Mouse (Mus musculus) T-helper 2 cell (primary cell): ENCODE results near the gene Kif6.

Experiments used
- in situ Hi-C: fragments of 300-600 bp; cut with MboI, MseI; formaldehyde crosslinking; loops from one replicate; pipeline ENCODE4 v1.15.1; 2025; ENCODE audit warnings: high pct_unique_total_duplicates

Gene Kif6

GRCm38 (mm10) chr17:49661626-49662025 lies 46.7 kb downstream of the Kif6 start:
- in situ Hi-C loops, result no loop called here

GRCm38 (mm10) chr17:49666728-49667127 lies 51.8 kb downstream of the Kif6 start:
- in situ Hi-C loops, result no loop called here

- in situ Hi-C loops, result no loop called here
Observed at GRCm38 (mm10) chr17:49668296-49668695, 53.4 kb downstream of the Kif6 start.

GRCm38 (mm10) chr17:49671921-49672339 lies 57.0 kb downstream of the Kif6 start:
- in situ Hi-C loops, result no loop called here

- in situ Hi-C loops, result no loop called here
Observed at GRCm38 (mm10) chr17:49672421-49672820, 57.5 kb downstream of the Kif6 start.

GRCm38 (mm10) chr17:49675629-49676028 lies 60.7 kb downstream of the Kif6 start:
- in situ Hi-C loops, result no loop called here

- in situ Hi-C loops, result no loop called here
Observed at GRCm38 (mm10) chr17:49681410-49681809, 66.5 kb downstream of the Kif6 start.

- in situ Hi-C loops, result no loop called here
Observed at GRCm38 (mm10) chr17:49684146-49684545, 69.2 kb downstream of the Kif6 start.

GRCm38 (mm10) chr17:49690607-49691454 lies 75.9 kb downstream of the Kif6 start:
- in situ Hi-C loops, result no loop called here

GRCm38 (mm10) chr17:49691455-49691805 lies 76.5 kb downstream of the Kif6 start:
- in situ Hi-C loops, result no loop called here

- in situ Hi-C loops, result no loop called here
Observed at GRCm38 (mm10) chr17:49693206-49693605, 78.3 kb downstream of the Kif6 start.

- in situ Hi-C loops, result no loop called here
Observed at GRCm38 (mm10) chr17:49697220-49697619, 82.3 kb downstream of the Kif6 start.

GRCm38 (mm10) chr17:49703492-49704249 lies 88.7 kb downstream of the Kif6 start:
- in situ Hi-C loops, result no loop called here

GRCm38 (mm10) chr17:49709192-49709591 lies 94.3 kb downstream of the Kif6 start:
- in situ Hi-C loops, result no loop called here

GRCm38 (mm10) chr17:49710101-49710630 lies 95.2 kb downstream of the Kif6 start:
- in situ Hi-C loops, result no loop called here

GRCm38 (mm10) chr17:49726206-49726605 lies 111.3 kb downstream of the Kif6 start:
- in situ Hi-C loops, result no loop called here

- in situ Hi-C loops, result no loop called here
Observed at GRCm38 (mm10) chr17:49726976-49727375, 112.0 kb downstream of the Kif6 start.

GRCm38 (mm10) chr17:49727428-49728045 lies 112.6 kb downstream of the Kif6 start:
- in situ Hi-C loops, result no loop called here

- in situ Hi-C loops, result no loop called here
Observed at GRCm38 (mm10) chr17:49729856-49730255, 114.9 kb downstream of the Kif6 start.

GRCm38 (mm10) chr17:49732706-49733105 lies 117.8 kb downstream of the Kif6 start:
- in situ Hi-C loops, result no loop called here

- in situ Hi-C loops, result no loop called here
Observed at GRCm38 (mm10) chr17:49734079-49734478, 119.1 kb downstream of the Kif6 start.

- in situ Hi-C loops, result no loop called here
Observed at GRCm38 (mm10) chr17:49734776-49735175, 119.8 kb downstream of the Kif6 start.
